Mouse (Mus musculus) embryo, embryonic 11 days (tissue): ENCODE results near the gene Mst1.

ENCODE experiments used
- DNase-seq: peaks from one replicate; pipeline ENCODE4 v3.0.0-alpha.2; 2015

Mst1 gene

DNA sequence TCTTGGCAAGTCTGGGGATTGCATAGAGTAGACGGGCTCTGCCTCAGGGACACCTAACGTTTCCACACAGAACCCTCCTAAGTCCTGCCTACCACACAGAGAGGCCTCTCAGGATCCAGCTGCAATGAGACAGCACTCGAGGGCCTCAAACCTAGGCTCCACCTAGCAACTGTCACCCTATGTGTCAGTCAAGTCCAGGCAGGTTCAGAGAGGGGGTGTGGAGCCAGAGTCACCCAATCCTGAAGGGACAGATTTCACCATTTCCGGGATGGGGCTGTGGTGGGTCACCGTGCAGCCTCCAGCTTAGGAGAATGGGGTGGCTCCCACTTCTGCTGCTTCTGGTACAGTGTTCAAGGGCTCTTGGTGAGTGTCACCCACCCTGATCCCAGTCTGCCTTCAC lies at the start of gene Mst1:
Mst1 (plus strand) TSS at position 269 of the 400 bp plus-strand sequence.
- no peak for DNase-seq

DNA sequence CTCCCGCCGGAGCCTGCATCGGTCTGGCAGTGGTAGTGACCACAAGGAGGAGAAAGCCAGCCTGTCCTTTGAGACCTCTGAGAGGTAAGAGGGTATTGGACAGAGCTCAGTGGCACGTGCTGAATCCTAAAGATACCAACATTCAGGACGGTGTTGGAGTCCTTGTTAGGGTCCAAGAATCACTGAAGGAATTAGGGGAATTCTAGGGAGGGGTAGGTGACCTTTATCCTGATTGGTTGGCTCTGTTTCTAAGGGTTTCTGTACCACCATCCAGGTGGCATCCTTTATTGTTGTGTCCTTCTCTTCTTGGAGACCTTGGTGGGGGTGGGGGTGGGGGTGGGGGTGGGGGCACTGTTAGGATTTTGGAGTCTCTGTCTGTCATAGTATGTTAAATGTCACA lies 48.1 kb upstream of the Mst1 start:
- no peak for DNase-seq

GRCm38 (mm10) chr9:108035331-108036156 lies 44.7 kb upstream of the Mst1 start:
- DNase-seq, result no peak

- DNase-seq, result no peak
These were observed 35.3 kb upstream of the Mst1 start for GRCm38 (mm10) chr9:108044751-108045492.

DNA sequence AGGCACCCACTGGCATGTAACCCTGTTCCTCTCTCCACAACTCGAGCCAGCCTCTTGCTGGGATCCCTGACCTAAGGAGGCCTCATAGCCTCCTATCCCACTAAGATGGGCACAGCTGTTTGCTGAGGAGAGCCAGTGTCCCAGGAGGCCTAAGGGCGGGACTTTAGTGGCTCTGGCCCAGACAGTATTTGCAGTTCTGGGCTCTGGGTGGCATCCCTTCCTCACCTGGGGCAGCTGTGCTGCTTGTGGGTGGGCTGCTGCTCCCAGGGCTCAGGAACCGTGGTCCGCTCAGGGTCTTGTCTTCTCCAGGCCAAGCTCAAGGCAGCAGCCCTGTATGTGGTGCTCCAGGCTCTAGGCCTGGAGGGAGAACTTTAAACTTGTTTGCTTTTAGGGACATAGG lies 33.7 kb upstream of the Mst1 start:
- no peak for DNase-seq

DNA sequence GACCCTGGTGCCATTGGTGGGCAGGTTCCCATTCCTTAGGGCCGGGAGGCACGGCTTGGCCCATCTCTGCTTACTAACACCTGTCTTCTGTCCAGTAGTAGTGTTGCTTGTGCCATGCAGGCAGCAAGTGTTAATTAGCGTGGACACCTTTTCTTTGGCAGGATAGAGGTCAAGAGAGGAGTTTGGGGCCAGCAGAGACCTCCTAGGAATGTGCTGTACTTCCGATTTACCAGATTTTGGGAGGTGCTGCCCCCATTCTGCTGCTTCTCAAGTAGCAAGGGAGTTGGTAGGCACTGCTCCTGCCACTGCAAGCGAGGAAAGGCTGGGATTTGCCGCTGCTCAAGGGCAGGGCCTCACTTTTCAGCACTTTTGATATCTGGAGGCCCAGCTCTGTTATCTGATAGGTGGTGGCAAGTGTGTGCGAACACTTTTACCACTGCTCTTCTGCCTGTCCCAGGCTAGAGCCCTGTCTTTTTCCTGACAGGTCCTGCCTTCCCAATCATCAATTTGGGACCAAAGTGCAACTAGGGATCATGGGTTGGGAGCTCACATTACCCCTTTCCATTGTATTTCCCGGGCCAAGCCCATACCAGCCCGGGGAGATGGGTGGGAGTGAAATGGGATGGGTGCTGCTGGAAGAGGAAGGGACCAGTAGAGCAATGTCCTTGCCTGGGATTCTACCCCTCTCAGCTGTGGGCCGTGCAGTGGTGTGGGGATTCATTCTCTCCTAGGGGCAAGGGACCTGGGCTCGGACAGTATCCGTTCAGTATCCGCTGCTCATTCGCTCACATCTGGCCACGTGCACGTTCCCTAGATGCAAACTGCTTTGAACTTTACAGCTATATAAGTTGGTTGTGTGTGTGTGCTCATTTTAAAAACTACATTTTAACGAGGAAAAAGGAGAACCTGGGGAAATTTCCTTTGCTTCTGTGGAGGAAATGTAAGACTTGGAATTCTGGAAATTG lies 32.4 kb upstream of the Mst1 start:
- no peak for DNase-seq

DNA sequence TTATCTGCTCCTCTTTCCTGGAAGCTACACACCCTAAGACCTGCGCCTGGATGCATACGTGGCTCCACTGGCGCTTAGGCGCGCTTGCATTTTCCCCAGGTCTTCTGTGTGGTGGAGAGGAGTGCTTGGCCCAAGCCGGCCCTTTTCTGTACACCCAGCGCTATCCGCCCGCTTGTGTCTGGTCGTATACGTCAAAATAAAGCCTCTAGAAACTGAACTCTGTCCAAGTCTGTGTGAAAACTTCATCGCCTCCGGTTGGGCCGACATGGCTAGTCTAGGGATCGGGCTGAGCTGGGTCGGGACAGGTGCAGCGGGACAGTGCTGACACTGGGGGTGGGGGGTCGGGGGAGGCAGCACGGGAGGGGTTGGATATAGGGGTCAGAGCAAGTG lies 31.7 kb upstream of the Mst1 start:
- DNase-seq, result no peak

DNA sequence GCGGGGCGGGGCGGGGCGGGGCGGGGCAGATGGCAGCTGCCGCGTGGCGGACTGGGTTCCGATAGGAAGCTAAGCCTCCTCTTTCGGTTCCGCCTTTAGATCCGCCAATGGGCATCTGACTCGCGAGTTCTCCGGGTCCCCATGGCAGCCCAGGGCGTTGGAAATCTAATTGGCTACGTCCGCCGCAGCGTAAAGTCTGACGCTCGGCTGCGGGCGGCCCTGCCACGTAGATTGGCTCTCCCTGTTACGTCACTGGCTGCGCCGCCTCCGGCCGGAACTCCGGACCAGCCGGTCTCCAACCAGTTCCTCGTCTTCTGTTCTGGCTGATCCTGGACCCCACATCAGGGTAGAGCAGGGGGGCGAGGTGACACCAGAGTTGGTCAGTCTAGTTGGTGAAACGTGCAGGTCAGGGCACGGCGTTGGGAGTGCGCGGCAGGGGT lies 31.2 kb upstream of the Mst1 start, which contains the start of gene Gmppb:
Gmppb (plus strand) TSS at position 227 of the 440 bp plus-strand sequence.
- DNase-seq, result peak; percentile 99

- no peak for DNase-seq
These were observed 30.5 kb upstream of the Mst1 start for GRCm38 (mm10) chr9:108049561-108050251.

DNA sequence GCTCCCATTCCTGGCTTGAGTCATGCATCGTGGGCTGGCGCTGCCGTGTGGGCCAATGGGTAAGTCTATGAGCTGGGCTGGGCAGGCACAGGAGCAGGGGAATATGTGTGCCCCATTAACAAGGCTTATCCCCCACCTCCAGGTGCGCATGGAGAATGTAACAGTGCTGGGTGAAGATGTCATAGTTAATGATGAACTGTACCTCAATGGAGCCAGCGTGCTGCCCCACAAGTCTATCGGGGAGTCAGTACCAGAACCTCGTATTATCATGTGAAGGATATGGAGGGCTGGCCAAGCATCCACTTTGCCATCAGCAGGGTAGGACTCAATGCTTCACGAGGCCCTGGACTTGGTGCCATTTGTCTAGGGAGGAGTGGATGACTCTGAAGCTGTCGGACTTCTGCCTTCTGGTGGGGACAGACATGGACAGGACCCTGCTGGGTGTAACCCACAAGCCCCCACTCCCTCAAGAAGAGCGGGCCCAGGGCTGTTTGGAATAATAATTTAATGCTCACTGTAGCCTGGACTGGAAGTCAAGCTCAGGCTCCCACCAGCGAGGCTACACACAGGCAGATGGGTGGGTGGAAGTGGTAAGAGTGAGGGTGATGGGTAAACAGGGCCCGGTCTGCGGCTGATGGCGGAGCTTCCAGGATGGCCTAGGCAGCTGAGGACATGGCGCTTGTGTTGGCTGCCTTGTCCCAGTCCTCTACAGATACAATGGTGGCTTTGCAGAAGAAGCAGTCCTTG lies 28.9 kb upstream of the Mst1 start:
- no peak for DNase-seq

- DNase-seq, result no peak
These were observed 28.4 kb upstream of the Mst1 start for GRCm38 (mm10) chr9:108051931-108052220.

DNA sequence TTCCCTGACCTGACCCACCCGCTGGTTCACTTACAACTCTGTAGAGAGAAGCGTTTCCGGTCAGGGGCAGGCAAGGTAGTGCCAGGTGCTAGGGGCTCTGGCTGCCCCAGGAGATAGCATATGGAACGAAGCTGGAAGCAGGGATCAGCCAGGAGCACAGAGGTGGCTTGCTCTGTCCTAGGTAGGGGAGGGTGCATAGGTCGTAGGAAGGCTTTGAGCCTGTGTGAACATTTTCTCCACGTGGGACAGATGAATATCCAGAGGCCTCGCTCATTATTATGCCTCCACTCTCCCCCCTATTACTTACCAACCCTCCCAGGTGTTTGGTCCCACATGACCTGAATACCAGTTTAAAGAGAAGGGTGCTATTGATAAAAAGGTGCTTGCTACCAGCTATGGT lies 27.8 kb upstream of the Mst1 start:
- no peak for DNase-seq

DNA sequence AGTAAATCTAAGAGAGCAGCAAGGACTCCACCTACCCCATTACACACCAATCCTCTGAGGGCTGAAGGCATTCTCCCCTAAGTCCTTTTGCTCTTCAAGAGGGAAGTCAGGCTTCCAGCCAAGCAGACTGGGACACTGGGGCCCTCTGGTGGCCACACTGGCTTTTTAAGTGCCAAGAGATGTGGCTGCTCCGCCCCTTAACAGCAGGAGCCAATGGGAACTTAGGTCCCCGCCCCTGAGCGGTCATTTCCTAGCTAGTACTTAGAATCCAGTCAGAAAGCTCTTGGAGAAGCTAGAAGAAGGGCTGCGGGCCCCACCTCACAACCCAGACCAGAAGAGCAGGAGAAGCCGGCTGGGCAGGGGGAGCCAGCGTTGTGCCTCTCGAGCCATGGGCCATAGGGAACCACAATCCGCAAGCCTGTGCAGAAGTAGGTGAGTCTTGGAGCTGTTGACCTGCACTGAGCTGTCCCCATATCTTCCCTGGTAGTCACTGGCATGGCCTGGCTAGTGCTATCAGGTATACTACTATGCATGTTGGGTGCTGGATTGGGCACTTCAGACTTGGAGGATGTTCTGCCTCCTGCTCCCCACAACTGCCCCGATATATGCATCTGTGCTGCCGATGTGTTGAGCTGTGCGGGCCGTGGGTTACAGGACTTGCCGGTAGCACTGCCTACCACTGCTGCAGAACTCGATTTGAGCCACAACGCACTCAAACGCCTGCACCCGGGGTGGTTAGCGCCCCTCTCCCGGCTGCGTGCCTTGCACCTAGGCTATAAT lies 27.2 kb upstream of the Mst1 start, which contains the start of gene Amigo3:
Amigo3 (plus strand) TSS at position 275 of the 780 bp plus-strand sequence.
- peak; percentile 97 for DNase-seq

DNA sequence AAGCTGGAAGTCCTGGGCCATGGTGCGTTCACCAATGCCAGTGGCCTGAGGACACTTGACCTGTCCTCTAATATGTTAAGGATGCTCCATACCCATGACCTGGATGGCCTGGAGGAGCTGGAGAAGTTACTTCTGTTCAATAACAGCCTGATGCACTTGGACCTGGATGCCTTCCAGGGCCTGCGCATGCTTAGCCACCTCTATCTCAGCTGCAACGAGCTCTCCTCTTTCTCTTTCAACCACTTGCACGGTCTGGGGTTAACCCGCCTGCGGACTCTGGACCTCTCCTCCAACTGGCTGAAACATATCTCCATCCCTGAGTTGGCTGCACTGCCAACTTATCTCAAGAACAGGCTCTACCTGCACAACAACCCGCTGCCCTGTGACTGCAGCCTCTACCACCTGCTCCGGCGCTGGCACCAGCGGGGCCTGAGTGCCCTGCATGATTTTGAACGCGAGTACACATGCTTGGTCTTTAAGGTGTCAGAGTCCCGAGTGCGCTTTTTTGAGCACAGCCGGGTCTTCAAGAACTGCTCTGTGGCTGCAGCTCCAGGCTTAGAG lies 26.5 kb upstream of the Mst1 start:
- DNase-seq, result no peak

DNA sequence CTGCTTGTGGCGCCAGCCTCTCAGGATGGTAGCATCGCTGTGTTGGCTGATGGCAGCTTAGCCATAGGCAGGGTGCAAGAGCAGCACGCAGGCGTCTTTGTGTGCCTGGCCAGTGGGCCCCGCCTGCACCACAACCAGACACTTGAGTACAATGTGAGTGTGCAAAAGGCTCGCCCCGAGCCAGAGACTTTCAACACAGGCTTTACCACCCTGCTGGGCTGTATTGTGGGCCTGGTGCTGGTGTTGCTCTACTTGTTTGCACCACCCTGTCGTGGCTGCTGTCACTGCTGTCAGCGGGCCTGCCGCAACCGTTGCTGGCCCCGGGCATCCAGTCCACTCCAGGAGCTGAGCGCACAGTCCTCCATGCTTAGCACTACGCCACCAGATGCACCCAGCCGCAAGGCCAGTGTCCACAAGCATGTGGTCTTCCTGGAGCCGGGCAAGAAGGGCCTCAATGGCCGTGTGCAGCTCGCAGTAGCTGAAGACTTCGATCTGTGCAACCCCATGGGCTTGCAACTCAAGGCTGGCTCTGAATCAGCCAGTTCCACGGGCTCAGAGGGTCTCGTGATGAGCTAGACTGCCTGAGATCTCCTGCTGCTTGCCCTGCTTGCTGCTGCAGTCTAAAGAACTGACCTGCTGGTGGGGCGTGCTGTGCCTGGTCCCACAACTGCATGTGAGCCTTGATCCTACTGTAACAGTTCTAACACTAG lies 25.8 kb upstream of the Mst1 start:
- DNase-seq, result no peak

DNA sequence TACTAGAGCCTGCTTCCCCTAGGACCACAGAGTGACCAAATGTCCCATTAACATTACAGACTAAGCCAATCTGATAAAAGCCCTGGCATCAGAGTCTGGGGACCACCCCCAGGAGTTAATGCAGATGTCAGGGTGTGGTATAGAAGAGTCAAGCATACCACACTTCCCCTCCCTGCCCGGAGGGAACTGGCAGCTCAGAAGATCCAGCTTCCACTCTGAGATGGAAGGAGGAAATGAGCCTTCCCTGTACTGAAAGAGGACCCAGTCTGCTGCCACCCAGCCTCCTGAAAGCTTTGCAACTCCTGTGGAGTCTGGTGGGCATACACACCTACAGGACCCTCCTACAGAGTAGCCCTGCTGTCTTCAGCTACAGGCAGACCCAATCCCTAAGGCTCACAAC lies 25.2 kb upstream of the Mst1 start:
- DNase-seq, result no peak

DNA sequence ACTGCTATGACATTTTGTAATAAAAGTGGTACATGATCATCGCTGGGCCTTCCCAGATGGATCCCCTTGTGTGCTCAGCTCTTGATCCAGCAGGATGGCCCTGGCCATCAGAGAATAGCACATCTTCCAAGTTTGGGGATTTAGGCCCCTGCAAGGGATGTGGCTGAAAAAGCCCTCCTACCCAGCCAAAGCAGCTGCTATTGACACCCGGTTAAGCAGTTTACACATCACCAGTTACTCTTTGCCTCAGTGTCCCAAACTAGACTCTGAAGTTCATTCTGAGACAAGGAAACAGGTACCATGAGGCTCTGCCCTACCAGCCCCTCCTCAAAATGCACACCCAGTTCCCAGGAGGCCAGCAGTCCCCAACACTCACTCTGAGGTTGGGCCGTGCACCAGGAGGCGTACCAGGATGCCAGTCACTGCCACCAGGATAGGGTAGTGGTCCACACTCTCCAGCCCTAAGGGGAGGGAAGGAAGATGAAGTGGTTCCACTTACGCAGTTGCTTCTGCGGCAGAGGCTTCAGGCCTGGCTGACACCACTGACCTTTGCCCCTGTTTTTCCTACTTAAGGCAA lies 24.5 kb upstream of the Mst1 start:
- no peak for DNase-seq

DNA sequence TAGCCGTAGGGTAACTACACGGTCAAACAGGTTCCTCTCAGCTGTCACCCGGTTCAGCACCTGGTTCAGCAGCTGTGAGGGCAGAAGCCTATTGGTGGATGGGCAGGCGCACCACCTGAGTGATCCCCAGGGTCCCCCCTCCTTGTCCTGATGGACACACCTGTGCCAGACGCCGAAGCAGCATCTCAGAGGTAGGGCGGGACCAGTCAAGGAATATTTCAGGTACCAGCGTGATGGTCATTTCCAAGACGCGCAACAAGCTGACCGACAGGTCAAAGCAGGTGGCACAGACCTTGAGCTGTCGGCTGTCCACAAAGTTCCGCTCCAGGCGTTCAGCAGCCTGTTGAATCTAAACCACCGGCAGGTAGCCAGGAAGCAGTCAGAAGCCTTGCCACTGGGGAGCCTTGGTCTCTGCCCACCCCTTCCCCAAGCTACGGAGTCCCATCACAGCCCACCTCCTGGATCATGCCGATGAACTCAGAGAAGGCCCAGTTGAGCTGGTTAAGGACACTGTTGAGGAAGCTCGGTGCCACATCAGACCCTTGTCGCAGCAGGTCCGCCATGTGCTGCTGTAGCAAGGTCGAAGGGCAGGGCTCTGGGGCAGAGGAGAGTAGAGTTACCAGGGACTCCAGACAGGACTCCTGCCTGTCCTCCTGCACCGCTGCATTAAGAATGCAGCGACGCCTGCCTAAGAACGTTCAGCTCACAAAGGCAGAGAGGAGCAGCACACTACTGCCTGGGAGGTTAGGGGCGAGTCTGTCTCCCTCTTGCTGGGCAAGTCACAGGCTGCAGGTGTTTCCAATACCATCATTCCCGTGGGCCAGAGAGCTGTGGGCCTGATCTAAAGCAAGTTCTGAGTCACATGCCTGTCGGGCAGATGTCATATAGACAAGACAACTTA lies 23.6 kb upstream of the Mst1 start:
- DNase-seq, result no peak

DNA sequence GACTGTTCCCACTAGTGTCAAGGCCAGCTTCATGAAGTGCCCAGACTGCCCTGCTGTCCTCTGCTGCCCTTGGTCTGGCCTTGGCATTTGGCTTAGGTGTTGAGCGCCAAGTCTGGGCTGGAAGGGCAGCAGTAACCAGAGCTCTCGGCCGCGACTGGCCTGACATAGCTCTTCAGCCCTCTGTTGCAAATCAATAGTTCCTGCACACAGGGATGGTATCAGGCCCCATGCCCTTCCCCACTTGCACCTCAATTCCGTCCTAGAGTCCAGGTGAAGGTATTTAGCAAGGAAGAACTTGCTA lies 23.0 kb upstream of the Mst1 start:
- DNase-seq, result no peak
